Mouse (Mus musculus) embryonic fibroblast, embryonic 13.5 days (primary cell): ENCODE measurements around the gene Fbxl19. TPM values are rescaled to one million over a fixed set of nuclear protein-coding genes. Genes with fewer than 3 reads are reported as not detected.
"Not testable (repeated sequence)": the region's sequence is repeated elsewhere in the genome, so short reads cannot be mapped to it uniquely, and the experiment has no call there.

ENCODE experiments used
- H3K27ac ChIP-seq: 2 replicates; pipeline ENCODE4 v1.5.1; 2012; ENCODE audit warnings: low read length, control low read depth, inconsistent platforms; ENCODE audit not compliant: insufficient read depth
- H3K4me1 ChIP-seq: 2 replicates; pipeline ENCODE4 v1.6.1; 2011; ENCODE audit warnings: low read length; ENCODE audit not compliant: control insufficient read depth, insufficient read depth
- H3K4me3 ChIP-seq: 2 replicates; pipeline ENCODE4 v1.5.1; 2011; ENCODE audit warnings: mild to moderate bottlenecking, control low read depth, low read length; ENCODE audit not compliant: insufficient read depth
- CTCF ChIP-seq: IDR thresholded peaks from 2 replicates; pipeline ENCODE4 v1.5.1; 2011; ENCODE audit warnings: mild to moderate bottlenecking, control low read depth, low read length, moderate library complexity, borderline replicate concordance; ENCODE audit not compliant: insufficient read depth
- POLR2A ChIP-seq: IDR thresholded peaks from 2 replicates; pipeline ENCODE4 v1.6.1; 2011; ENCODE audit warnings: low read depth, mild to moderate bottlenecking, control low read depth, low read length, moderate library complexity
- polyA plus RNA-seq: library from polyadenylated mRNA; stranded (reverse); fragments of >200 nt; gene quantifications from 2 replicates; pipeline ENCODE4 v1.2.4, GENCODE M21; 2011; ENCODE audit warnings: low read depth; ENCODE audit not compliant: missing spikeins, insufficient read length

Gene Fbxl19
- polyA plus RNA-seq, 1 experiment, result 17.8 TPM

GRCm38 (mm10) chr7:127725490-127725889 lies 18.9 kb upstream of the Fbxl19 start:
- H3K4me1 ChIP-seq, result no peaks in the 10 kb centered on the region; the same call in 1 of the 2 replicates
- H3K27ac ChIP-seq, result no peak overlapping the region
- H3K4me3 ChIP-seq, result no peak overlapping the region
- no peak for TF ChIP-seq CTCF
- TF ChIP-seq POLR2A, result no peak

DNA sequence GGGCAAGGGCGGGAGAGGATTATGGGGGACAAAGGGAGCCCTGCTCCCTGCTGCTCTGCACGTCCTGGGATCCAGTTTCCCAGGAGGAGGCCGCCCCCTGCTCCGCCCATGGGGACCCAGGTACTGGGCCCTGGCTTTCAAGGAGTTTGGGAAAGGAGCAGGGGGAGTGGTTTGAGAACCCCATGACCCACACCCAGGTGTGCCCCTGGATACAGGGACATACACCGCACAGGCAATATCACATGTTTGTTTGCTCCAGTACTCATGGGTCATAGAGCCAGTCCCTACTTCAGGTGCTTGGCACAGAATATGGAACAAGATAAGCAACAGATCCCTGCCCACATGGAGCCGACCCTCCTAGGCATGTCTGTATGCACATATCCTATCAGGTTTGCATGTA lies 18.4 kb upstream of the Fbxl19 start:
- TF ChIP-seq CTCF, result no peak
- TF ChIP-seq POLR2A, result no peak
- no peak overlapping the region for H3K4me3 ChIP-seq
- no peaks in the 10 kb centered on the region; the same call in 1 of the 2 replicates for H3K4me1 ChIP-seq
- H3K27ac ChIP-seq, result no peak overlapping the region

GRCm38 (mm10) chr7:127727898-127728297 lies 16.4 kb upstream of the Fbxl19 start:
- Histone ChIP-seq H3K4me3 (no peak overlapping the region), H3K4me1 (no peaks in the 10 kb centered on the region; the same call in 1 of the 2 replicates), H3K27ac (no peak overlapping the region)
- TF ChIP-seq POLR2A, result no peak
- no peak for TF ChIP-seq CTCF

DNA sequence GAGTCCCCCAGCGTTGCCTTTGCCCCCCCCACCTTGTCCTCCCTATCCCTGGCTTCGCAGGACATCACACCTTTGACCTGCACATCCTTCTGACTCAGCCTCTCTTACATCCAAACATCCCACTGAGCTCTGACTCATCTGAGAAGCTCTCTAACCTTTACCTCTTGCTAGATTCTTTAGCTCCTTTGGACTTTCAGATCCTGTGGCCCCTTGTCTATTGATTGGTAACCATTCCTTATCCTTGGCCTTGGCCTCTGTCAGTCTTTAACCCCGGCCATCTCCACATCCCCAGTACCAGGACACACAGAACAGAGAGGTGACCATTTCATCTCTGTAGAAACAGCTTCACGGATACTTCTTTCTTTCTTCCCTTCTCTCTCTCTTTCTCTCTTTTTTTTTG lies 14.2 kb upstream of the Fbxl19 start:
- Histone ChIP-seq H3K27ac (no peak overlapping the region), H3K4me1 (no peaks in the 10 kb centered on the region; the same call in 1 of the 2 replicates), H3K4me3 (no peak overlapping the region)
- TF ChIP-seq CTCF (no peak), POLR2A (no peak)

GRCm38 (mm10) chr7:127732066-127732465 lies 12.3 kb upstream of the Fbxl19 start, which contains the start of gene Ctf2:
Gene Ctf2 (minus strand): TSS chr7:127732166.
- not testable (repeated sequence) for H3K27ac ChIP-seq, H3K4me1 ChIP-seq, H3K4me3 ChIP-seq

DNA sequence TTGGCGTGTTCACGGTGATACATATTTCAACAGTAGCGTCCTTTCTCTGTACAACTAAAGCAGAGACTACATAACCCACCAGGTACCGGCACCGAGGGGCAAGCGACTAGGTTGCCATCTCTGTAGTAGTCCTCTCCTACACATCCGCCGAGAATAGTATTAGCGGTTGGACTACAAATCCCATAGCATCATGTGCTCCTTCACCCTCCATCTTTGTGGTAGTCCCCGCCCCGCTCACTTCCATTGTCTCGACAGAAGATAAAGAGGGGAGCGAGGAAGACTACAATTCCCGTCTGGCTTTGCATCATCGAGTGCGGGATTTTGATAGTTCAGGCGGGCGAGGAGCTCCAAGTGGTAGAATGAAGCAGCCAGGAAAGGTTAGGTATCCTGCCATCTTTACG lies 908 bp downstream of the Fbxl19 start:
- H3K27ac ChIP-seq, result peak overlapping the region; percentile 65
- H3K4me1 ChIP-seq, result 0 out of 2 replicates have a peak, but pooled peaks cover 2% of the 10 kb centered on the region
- peak overlapping the region; percentile 56 for H3K4me3 ChIP-seq
- TF ChIP-seq CTCF (no peak), POLR2A (peak; percentile 58)

DNA sequence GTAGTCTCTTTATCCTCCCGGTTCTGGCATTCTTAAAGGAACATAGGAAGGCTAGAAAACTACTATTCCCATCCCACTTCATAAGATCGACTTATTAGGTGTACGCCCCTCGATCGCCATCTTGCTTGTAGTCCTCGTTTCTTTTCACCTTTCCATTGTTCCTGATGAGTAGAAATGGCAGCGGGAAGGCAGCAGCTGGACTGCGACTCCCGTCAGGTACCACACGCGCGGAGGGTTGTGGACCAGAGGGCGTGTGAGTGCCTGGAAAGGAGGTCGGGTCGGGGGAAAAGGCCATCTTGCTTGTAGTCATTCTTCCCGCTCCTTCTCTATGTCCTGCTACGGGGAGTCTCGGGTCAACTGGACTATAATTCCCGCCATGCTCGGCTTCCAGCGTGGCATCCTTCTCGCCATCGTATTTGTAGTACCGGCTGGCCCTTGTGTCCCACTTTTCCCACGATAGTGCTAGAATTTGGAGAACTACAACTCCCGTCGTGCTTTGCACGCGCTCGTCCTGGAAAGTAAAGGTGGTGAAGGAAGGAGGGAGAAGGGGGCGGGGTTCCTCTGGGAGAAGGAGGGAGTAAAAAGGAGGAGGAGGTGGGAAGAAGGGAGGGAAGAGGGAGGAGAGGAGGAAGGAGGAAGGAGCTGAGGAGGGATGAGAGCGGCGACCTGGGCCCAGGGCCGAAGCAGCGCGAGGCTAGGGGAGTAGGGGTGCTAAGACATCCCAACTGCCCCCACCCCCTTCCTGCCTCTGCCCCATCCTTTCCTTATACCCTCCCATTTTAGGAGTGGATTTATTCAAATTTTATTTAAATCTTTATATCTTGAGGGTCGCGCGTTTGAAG lies 1.5 kb downstream of the Fbxl19 start:
- H3K4me3 ChIP-seq, result peak overlapping the region; percentile 56
- TF ChIP-seq POLR2A (peak; percentile 95), CTCF (no peak)
- H3K27ac ChIP-seq, result peak overlapping the region; percentile 65
- 0 out of 2 replicates have a peak, but pooled peaks cover 2% of the 10 kb centered on the region for H3K4me1 ChIP-seq

DNA sequence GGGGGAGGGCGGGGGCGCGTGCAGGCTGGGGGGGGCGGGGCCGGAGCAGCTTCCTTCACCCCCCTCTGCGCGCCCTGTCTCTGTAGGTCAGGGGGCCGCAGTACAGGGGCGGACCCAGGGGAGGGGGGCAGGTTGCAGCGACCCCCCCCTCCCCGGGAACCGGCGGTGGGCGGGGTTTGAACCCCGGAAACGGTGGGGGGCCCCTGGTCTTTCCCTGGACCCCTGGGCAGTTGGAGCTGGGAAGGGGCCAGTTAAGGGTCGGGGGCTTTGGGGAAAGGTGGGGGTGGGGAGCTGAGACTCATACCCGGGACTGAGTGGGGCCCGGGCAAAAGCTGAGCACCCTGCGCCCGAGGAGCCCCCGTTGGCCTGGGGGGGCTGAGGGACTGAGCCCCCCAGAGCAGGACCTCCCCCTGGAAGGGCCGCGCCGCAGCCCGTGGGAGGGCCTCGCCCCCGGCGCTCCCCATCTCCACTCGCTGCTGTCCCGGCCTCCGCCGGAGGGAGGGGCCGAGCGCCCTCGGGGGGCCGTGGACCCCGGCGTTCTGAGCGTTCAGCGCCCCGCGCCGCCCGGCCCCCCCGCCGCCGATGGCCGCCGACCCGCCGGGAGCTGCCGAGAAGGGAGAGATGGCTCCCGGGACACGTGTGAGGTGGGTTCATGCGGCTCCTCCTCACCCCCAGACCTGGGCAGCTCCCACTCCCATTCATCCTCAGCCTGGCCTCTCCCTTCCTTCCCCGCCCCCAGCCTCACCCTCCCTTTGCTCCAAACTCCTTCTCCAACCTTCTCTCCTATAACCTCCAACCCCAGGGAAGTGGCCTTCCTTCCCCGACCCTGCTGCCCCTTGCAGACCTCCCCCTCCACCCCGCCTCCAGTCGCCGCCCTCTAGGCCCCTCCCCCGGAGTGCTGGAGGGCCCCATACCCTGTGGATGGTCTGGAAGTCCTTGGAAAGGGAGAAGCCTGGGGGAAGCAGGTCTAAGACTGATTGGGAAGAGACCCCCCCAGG lies 2.5 kb downstream of the Fbxl19 start:
- TF ChIP-seq CTCF, result no peak
- 0 out of 2 replicates have a peak, but pooled peaks have one; percentile 29 for TF ChIP-seq POLR2A
- Histone ChIP-seq H3K27ac (no peak overlapping the region), H3K4me1 (0 out of 2 replicates have a peak, but pooled peaks cover 2% of the 10 kb centered on the region), H3K4me3 (peak overlapping the region; percentile 56)

- 0 out of 2 replicates have a peak, but pooled peaks cover 2% of the 10 kb centered on the region for H3K4me1 ChIP-seq
- H3K4me3 ChIP-seq, result peak overlapping the region; percentile 56
- TF ChIP-seq POLR2A (no peak), CTCF (no peak)
- H3K27ac ChIP-seq, result no peak overlapping the region
Observed at GRCm38 (mm10) chr7:127747559-127748234, 3.4 kb downstream of the Fbxl19 start.
